In the genomic region with DNA sequence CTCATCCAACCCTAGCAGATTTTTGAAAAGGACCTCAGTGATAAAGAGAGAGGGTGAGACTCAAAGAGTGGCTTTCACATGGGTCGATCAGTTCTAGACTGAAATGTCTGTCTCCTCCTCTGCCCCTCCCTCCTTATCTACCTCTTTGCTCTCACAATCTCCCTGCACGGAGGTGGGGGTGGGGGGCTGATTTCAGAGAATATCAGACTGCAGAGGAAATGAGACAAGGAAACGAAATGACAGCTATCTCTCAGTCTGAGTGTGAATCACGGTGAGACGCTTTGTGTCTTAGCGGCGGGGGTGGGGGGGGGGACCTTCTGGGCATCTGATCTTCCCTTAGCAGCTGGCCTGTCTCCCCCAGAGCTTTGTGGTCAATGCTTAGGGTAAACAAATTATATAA, we compare ENCODE assay signal across 30 mouse cellular contexts.
A peak's percentile ranks its signal among the peaks of the same experiment; 100 is the strongest.
DNase-seq lines count a peak whose midpoint lies in the region; ATAC-seq and TF ChIP-seq lines count a peak whose summit lies in the region.
"Had no signal": no experiment of that assay in that cellular context is flagged by ENCODE, and none has a peak within 500 bp of the region (broad histone marks: within the 10 kb centered on the region; RNA-seq: fewer than 3 reads in every experiment).

No protein-coding gene starts in this region.

- no peak for TF ChIP-seq CTCF in intestine, postnatal 0 days (IDR thresholded peaks at IDR 0.05; ENCODE audit: low read depth)

- H3K27me3 ChIP-seq in intestine, postnatal 0 days (replicated peaks; ENCODE audit: control insufficient read depth, insufficient read depth, low read length): no peaks in the 10 kb centered on the region
- H3K27me3 ChIP-seq: embryonic facial prominence, embryonic 12.5 days; hindbrain, embryonic 15.5 days; intestine, embryonic 15.5 days; midbrain, embryonic 13.5 days had no signal

- peak; percentile 80 for DNase-seq in CD4-positive helper T cell, adult 2 months (ENCODE audit: low read depth, low spot score)
- DNase-seq in thymus, postnatal 10 days (ENCODE audit: low spot score in 2 of 2): peak; percentile 26 to 28
- DNase-seq in cerebellum, adult 11 months: no peak
- DNase-seq in kidney, adult 11 months: no peak
- DNase-seq: adrenal gland, adult 2 months; cerebellum, adult 9-10 months; embryo, embryonic 11 days; gastrocnemius, postnatal 25 days; heart, postnatal 10 days; kidney, adult 9 months; kidney, postnatal 14 days; liver, postnatal 0 days; right cerebral cortex, postnatal 14 days had no signal

- H3K4me1 ChIP-seq in intestine, postnatal 0 days (replicated peaks; ENCODE audit: control insufficient read depth, insufficient read depth, low read length): no peaks in the 10 kb centered on the region
- H3K4me1 ChIP-seq: heart, embryonic 13.5 days; hindbrain, embryonic 10.5 days; intestine, embryonic 15.5 days had no signal

- 41% methylated on average over 7 of the region's 7 CpGs for WGBS in intestine, postnatal 0 days

- no peak overlapping the region for H3K27ac ChIP-seq in intestine, postnatal 0 days (ENCODE audit: low read depth, low read length)
- H3K27ac ChIP-seq: embryonic facial prominence, embryonic 12.5 days; heart, embryonic 13.5 days; hindbrain, embryonic 10.5 days; hindbrain, embryonic 15.5 days; intestine, embryonic 15.5 days; limb, embryonic 13.5 days; liver, embryonic 12.5 days; macrophage; midbrain, embryonic 13.5 days; stomach, postnatal 0 days had no signal

- H3K4me3 ChIP-seq in intestine, postnatal 0 days (ENCODE audit: low read depth, low read length): no peak overlapping the region
- H3K4me3 ChIP-seq: embryonic facial prominence, embryonic 12.5 days; heart, embryonic 13.5 days; hindbrain, embryonic 10.5 days; hindbrain, embryonic 15.5 days; intestine, embryonic 15.5 days; limb, embryonic 13.5 days; liver, embryonic 12.5 days; midbrain, embryonic 13.5 days had no signal

- H3K9ac ChIP-seq in intestine, postnatal 0 days (ENCODE audit: low read depth, low read length): no peak overlapping the region
- H3K9ac ChIP-seq: embryonic facial prominence, embryonic 12.5 days; heart, embryonic 13.5 days; hindbrain, embryonic 15.5 days; intestine, embryonic 15.5 days; limb, embryonic 13.5 days; liver, embryonic 12.5 days; liver, postnatal 0 days; midbrain, embryonic 13.5 days had no signal

- peak; percentile 81 for ATAC-seq in CD4-positive, CD25-positive, alpha-beta regulatory T cell, adult 4 months
- peak; percentile 87 for ATAC-seq in inflammation-experienced regulatory T-cells, adult 6 months
- no peak for ATAC-seq in intestine, postnatal 0 days
- no peak for ATAC-seq in granulocyte monocyte progenitor cell, adult 5-6 weeks (replicated peaks; ENCODE audit: poor library complexity, severe bottlenecking)
- ATAC-seq: forebrain, embryonic 14.5 days; intestine, embryonic 15.5 days; liver, embryonic 12.5 days; liver, postnatal 0 days; lung, postnatal 0 days; midbrain, embryonic 13.5 days; Patski had no signal

- H3K4me2 ChIP-seq in intestine, postnatal 0 days (replicated peaks; ENCODE audit: low read depth): no peak overlapping the region
- H3K4me2 ChIP-seq: embryonic facial prominence, embryonic 12.5 days; heart, embryonic 13.5 days; hindbrain, embryonic 15.5 days; intestine, embryonic 15.5 days; limb, embryonic 13.5 days; liver, embryonic 12.5 days; midbrain, embryonic 13.5 days had no signal

- no peaks in the 10 kb centered on the region for H3K9me3 ChIP-seq in intestine, postnatal 0 days (ENCODE audit: control insufficient read depth)
- H3K9me3 ChIP-seq: embryonic facial prominence, embryonic 12.5 days; heart, embryonic 13.5 days; hindbrain, embryonic 10.5 days; hindbrain, embryonic 15.5 days; intestine, embryonic 15.5 days; limb, embryonic 13.5 days; liver, embryonic 12.5 days; midbrain, embryonic 13.5 days had no signal

- H3K36me3 ChIP-seq in intestine, postnatal 0 days (ENCODE audit: control insufficient read depth, insufficient read depth): no peaks in the 10 kb centered on the region
- H3K36me3 ChIP-seq: embryonic facial prominence, embryonic 12.5 days; heart, embryonic 13.5 days; hindbrain, embryonic 10.5 days; hindbrain, embryonic 15.5 days; intestine, embryonic 15.5 days; limb, embryonic 13.5 days; liver, embryonic 12.5 days; midbrain, embryonic 13.5 days had no signal

Comparison
In these comparisons a context has a peak if more than half of its experiments do, and no peak if none do; other contexts are left out.
1. DNase-seq: peak in CD4-positive helper T cell, adult 2 months (single experiment) and thymus, postnatal 10 days (2 of 2); none in cerebellum, adult 11 months (single experiment) and kidney, adult 11 months (single experiment).
2. ATAC-seq: peak in CD4-positive, CD25-positive, alpha-beta regulatory T cell, adult 4 months (single experiment) and inflammation-experienced regulatory T-cells, adult 6 months (single experiment); none in intestine, postnatal 0 days (single experiment) and granulocyte monocyte progenitor cell, adult 5-6 weeks (single experiment).